Mouse (Mus musculus) liver, adult 2 months (tissue): ENCODE measurements around the gene Stxbp6.
"Not testable (repeated sequence)": the region's sequence is repeated elsewhere in the genome, so short reads cannot be mapped to it uniquely, and the experiment has no call there.

Experiments
- CTCF ChIP-seq: fragments of 200-500 bp; IDR thresholded peaks from 2 replicates; pipeline ENCODE4 v1.5.1; 2011; ENCODE audit warnings: low read depth, low read length, control low read depth
- POLR2A ChIP-seq: fragments of 200-500 bp; IDR thresholded peaks from 2 replicates; pipeline ENCODE4 v1.6.1; 2011; ENCODE audit warnings: low read length, control low read depth; ENCODE audit not compliant: insufficient read depth; ENCODE audit errors: extremely low read depth

- not testable (repeated sequence) for TF ChIP-seq POLR2A, CTCF
These were observed 28.4 kb upstream of the Stxbp6 start for GRCm38 (mm10) chr12:45102954-45103353.
